Mouse (Mus musculus) NIH3T3 (cell line): ENCODE measurements around the gene Defb18.
"Not testable (repeated sequence)": the region's sequence is repeated elsewhere in the genome, so short reads cannot be mapped to it uniquely, and the experiment has no call there.

Experiments used
- DNase-seq: peaks from one replicate; pipeline ENCODE4 v3.0.0-alpha.2; 2012; ENCODE audit warnings: low read depth

Gene Defb18

DNA sequence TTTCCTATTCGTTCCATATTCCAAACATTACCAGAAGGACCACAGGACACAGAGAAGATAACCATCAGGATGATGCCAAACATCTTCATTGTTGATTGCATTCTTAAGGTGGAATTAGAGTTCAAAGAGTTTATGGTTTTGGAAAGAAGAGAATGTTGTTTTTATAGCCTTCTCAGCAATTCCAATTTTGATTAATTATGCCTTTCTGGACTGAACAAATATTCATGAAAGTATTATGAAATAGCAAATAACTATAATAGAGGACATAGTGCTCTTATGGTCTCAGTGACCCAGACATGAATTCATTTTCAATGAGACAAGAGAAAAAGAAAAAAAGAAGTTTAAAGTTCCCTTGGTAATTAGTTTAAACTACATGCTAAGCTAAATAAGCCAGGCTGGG is at the start of gene Defb18:
Gene Defb18 (minus strand): TSS at position 101 of the 400 bp plus-strand sequence.
- no peak for DNase-seq

DNA sequence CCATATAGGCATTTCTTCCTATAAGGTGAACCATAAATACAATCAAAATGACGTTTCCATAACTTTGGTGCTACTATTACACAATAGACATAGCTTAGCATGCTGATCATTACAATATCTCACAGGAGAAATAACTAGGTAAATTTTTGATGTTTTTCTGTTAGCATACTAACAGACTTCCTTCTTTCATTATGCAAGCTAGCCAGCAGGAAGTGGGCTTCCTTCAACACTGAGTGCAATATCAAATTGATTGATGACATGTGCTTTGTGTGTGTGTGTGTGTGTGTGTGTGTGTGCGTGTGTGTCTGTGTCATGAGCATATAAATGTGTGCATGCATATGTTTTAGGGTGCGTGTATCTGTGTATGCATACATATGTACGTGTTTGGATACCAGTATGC is 33.9 kb upstream of the Defb18 start:
- DNase-seq: no peak

GRCm38 (mm10) chr1:18268845-18269244 is 31.6 kb upstream of the Defb18 start:
- no peak for DNase-seq

GRCm38 (mm10) chr1:18265038-18265437 is 27.8 kb upstream of the Defb18 start, which contains the start of gene Defb41:
TSS of gene Defb41 (minus strand) at chr1:18265138.
- DNase-seq: no peak

DNA sequence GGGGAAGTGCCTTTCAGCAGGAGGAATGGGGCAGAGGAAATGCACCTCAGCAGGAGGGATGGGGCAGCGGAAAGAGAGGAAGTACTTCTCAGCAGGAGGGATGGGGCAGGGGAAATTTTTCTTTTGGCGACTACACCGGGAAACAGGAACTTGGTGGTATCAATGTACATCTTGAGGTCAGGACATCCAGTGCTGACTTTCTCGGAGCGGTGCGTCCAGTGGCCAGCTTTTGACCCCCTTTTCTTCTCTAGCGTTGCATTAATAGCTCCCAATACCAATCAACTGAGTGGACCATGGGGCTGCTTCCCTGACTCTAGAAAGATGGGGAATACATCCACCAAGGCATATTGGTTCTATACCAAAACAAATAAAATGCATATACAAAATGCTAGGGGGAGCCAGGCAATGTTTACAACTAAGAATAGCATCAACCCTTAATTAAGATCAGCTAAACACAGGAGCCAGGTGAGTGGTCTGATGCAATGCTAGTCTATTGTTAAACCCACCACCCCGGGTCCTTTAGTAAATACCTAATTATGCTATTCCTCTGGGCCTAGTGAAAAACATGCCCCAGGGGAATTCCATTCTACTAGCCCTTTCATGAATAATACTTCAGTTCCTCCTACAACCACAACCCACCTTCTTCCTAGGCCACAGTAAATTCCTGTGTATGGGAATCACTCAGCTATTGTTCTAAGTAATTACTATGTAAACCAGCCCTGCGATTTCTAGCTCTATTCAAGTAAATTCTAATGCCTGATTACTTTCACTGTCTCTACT is 8.7 kb upstream of the Defb18 start:
- not testable (repeated sequence) for DNase-seq

GRCm38 (mm10) chr1:18223385-18223945 is 13.8 kb downstream of the Defb18 start:
- DNase-seq: no peak

GRCm38 (mm10) chr1:18191719-18192118 is 45.5 kb downstream of the Defb18 start:
- no peak for DNase-seq

- DNase-seq: no peak
Observed at GRCm38 (mm10) chr1:18190714-18191712, 46.2 kb downstream of the Defb18 start.
